ENCODE assay signal across 14 mouse cellular contexts in the genomic region with DNA sequence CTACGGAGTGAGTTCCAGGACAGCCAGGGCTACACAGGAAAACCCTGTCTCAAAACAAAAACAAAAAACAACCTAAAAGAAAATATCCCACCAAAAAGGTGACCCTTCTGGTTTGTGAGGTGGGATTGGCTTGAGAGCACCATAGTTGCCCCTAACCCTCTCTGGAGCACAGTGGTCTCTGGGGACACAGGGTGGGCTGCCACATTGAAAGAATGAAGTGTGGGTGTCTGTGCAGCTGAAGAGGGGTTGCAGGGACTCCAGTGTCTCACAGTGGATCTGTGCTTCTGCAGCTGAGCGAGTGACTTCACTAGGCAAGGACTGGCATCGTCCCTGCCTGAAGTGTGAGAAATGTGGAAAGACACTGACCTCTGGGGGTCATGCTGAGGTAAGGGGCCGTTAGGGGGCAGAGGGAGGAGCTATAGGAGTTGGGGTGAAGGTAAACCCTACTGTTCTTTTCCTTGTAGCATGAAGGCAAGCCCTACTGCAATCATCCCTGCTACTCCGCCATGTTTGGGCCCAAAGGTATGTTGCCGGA. TPM values are rescaled to one million over a fixed set of nuclear protein-coding genes. Genes with fewer than 3 reads are reported as not detected.
DNase-seq lines count a peak whose midpoint lies in the region; ATAC-seq and TF ChIP-seq lines count a peak whose summit lies in the region.
"Had no signal": no experiment of that assay in that cellular context is flagged by ENCODE, and none has a peak within 500 bp of the region (broad histone marks: within the 10 kb centered on the region; RNA-seq: fewer than 3 reads in every experiment).

No protein-coding gene starts in this region.

- H3K4me2 ChIP-seq in heart, embryonic 14.5 days (ENCODE audit: low read length) = peak overlapping the region; percentile 91

- H3K36me3 ChIP-seq in heart, embryonic 14.5 days (ENCODE audit: control insufficient read depth, insufficient read depth, low read length) = 0 out of 2 replicates have a peak, but pooled peaks cover under 1% of the 10 kb centered on the region
- H3K36me3 ChIP-seq in macrophage (ENCODE audit: inconsistent target) = no peaks in the 10 kb centered on the region
- H3K36me3 ChIP-seq: midbrain, embryonic 15.5 days had no signal

- no peaks in the 10 kb centered on the region for H3K9me3 ChIP-seq in heart, embryonic 14.5 days (ENCODE audit: control insufficient read depth, low read length)
- H3K9me3 ChIP-seq: forebrain, embryonic 10.5 days; midbrain, embryonic 15.5 days had no signal

- no peak for ATAC-seq in heart, embryonic 14.5 days (ENCODE audit: insufficient number of reproducible peaks, insufficient read depth, low FRiP score, low read depth)
- ATAC-seq: midbrain, embryonic 15.5 days; Patski had no signal

- H3K4me1 ChIP-seq in lung, adult 2 months (ENCODE audit: control insufficient read depth, insufficient read depth, low read length) = peaks cover 28% of the 10 kb centered on the region
- H3K4me1 ChIP-seq in heart, embryonic 14.5 days (ENCODE audit: control insufficient read depth in 2 of 2, insufficient read depth in 2 of 2, low read length in 2 of 2) = peaks cover 34 to 47% of the 10 kb centered on the region in 2 experiments

- H3K79me2 ChIP-seq in macrophage (ENCODE audit: inconsistent target) = peaks cover 15% of the 10 kb centered on the region

- intact Hi-C loops in gastrocnemius, adult 2 months (cut with DNase I) = no loop called here

- H3K27ac ChIP-seq in gastrocnemius, adult 2 months = peak overlapping the region; percentile 90
- H3K27ac ChIP-seq in heart, embryonic 14.5 days (replicated peaks in 1 of 2; ENCODE audit: control insufficient read depth in 1 of 2, insufficient read depth in 1 of 2, low read depth in 2 of 2, low read length in 2 of 2) = no peak overlapping the region
- peak overlapping the region; percentile 80 for H3K27ac ChIP-seq in macrophage
- H3K27ac ChIP-seq: midbrain, embryonic 15.5 days had no signal

- no peaks in the 10 kb centered on the region for H3K27me3 ChIP-seq in heart, embryonic 14.5 days (ENCODE audit: control insufficient read depth, insufficient read depth, low read length)
- H3K27me3 ChIP-seq: Patski had no signal

- 65% methylated on average over 6 of the region's 6 CpGs for WGBS in lung, adult 2 months
- WGBS in heart, embryonic 14.5 days = 72% methylated on average over 6 of the region's 6 CpGs
- 86% methylated on average over 6 of the region's 6 CpGs for WGBS in macrophage (ENCODE audit: missing documents)

- TF ChIP-seq POLR2A in lung, adult 2 months (IDR thresholded peaks at IDR 0.05; ENCODE audit: borderline replicate concordance, extremely low read depth, low read depth, low read length) = no peak

- DNase-seq in gastrocnemius, adult 2 months = no peak
- no peak for DNase-seq in gastrocnemius, postnatal 4 days (ENCODE audit: low spot score in 2 of 2)
- DNase-seq in lung, adult 2 months = no peak
- DNase-seq in lung, postnatal 4 days = no peak
- no peak for DNase-seq in ovary, postnatal 36 days (ENCODE audit: low spot score)
- DNase-seq in embryo, embryonic 10 days (ENCODE audit: low spot score) = no peak
- DNase-seq: adrenal gland, postnatal 25 days; cerebellum, postnatal 14 days had no signal

- H3K9ac ChIP-seq in heart, embryonic 14.5 days (ENCODE audit: low read length) = peak overlapping the region; percentile 79; the same call in 1 of the 2 replicates
- H3K9ac ChIP-seq: midbrain, embryonic 15.5 days had no signal

- no peak for TF ChIP-seq CTCF in gastrocnemius, adult 2 months (IDR thresholded peaks at IDR 0.05)
- TF ChIP-seq CTCF in lung, adult 2 months (IDR thresholded peaks at IDR 0.05; ENCODE audit: insufficient read depth, low read length) = no peak

- peak overlapping the region; percentile 80 for H3K4me3 ChIP-seq in gastrocnemius, adult 2 months
- peak overlapping the region; percentile 25 for H3K4me3 ChIP-seq in lung, adult 2 months (replicated peaks; ENCODE audit: extremely low read depth, low read depth, low read length)
- H3K4me3 ChIP-seq in heart, embryonic 14.5 days (ENCODE audit: control insufficient read depth in 1 of 2, insufficient read depth in 1 of 2, low read depth in 1 of 2, low read length in 2 of 2) = peak overlapping the region in 1 of 2 experiments; percentile 58; a peak in 3 of 4 replicates
- H3K4me3 ChIP-seq in macrophage (ENCODE audit: inconsistent target) = peak overlapping the region; percentile 94

RNA-seq across cellular contexts. Expression of gene Tedc1, which starts 3.2 kb away (rescaled TPM):
- not detected for total RNA-seq in gastrocnemius, adult 2 months (2021)
- total RNA-seq in gastrocnemius, postnatal 4 days (2021) = 1 to 10 TPM; 6.4 TPM
- 2.9 and 4.2 TPM in 2 replicates for polyA plus RNA-seq in lung, adult 2 months (2012; rRNA removed)
- polyA plus RNA-seq in heart, embryonic 14.5 days (2014; fragmentation: Nextera tagmentation; extraction: Ambion mirVana) = 13.3 and 17.5 TPM in 2 replicates
- 10 to 100 TPM in 1 of 26 experiments, 1 to 10 TPM in 22, under 1 TPM in 3; 0.38 to 15.0 (median 3.1) TPM for total RNA-seq in macrophage (2018; cell fraction: chromatin; rRNA removed)
- 1 to 10 TPM in 17 of 26 experiments, under 1 TPM in 9; 0.46 to 1.7 (median 1.1) TPM for total RNA-seq in macrophage (2018; cell fraction: cytosol; rRNA removed)
- 10 to 100 TPM in 2 of 26 experiments, 1 to 10 TPM in 20, under 1 TPM in 4; 0.52 to 17.8 (median 2.5) TPM for total RNA-seq in macrophage (2018; cell fraction: nucleus; rRNA removed)
- polyA plus RNA-seq in macrophage (2018) = 0.63 to 3.8 TPM (median 0.75 TPM) in 3 replicates

RNA-seq across cellular contexts. Expression of gene Crip1, which starts 6.9 kb away (rescaled TPM):
- 100 to 1,000 TPM in 1 of 2 experiments, 10 to 100 TPM in 1; 71.2 to 113 TPM for total RNA-seq in gastrocnemius, adult 2 months (2021)
- total RNA-seq in gastrocnemius, postnatal 4 days (2021) = 100 to 1,000 TPM; 331 to 336 TPM
- 746 and 1,492 TPM in 2 replicates for polyA plus RNA-seq in lung, adult 2 months (2012; rRNA removed)
- 586 and 589 TPM in 2 replicates for polyA plus RNA-seq in heart, embryonic 14.5 days (2014; fragmentation: Nextera tagmentation; extraction: Ambion mirVana)
- total RNA-seq in macrophage (2018; cell fraction: chromatin; rRNA removed) = 10 to 100 TPM in 9 of 26 experiments, 1 to 10 TPM in 17; 1.2 to 28.4 (median 4.1) TPM
- 100 to 1,000 TPM in 13 of 26 experiments, 10 to 100 TPM in 13; 19.3 to 337 (median 129) TPM for total RNA-seq in macrophage (2018; cell fraction: cytosol; rRNA removed)
- 10 to 100 TPM in 21 of 26 experiments, 1 to 10 TPM in 5; 4.4 to 62.6 (median 17.8) TPM for total RNA-seq in macrophage (2018; cell fraction: nucleus; rRNA removed)
- 173 to 304 TPM (median 230 TPM) in 3 replicates for polyA plus RNA-seq in macrophage (2018)

RNA-seq across cellular contexts. Expression of gene Crip2, which starts 13.0 kb away (rescaled TPM):
- total RNA-seq in gastrocnemius, adult 2 months (2021) = 10 to 100 TPM; 32.4 to 41.1 TPM
- total RNA-seq in gastrocnemius, postnatal 4 days (2021) = 100 to 1,000 TPM; 141 to 153 TPM
- 1,334 and 1,488 TPM in 2 replicates for polyA plus RNA-seq in lung, adult 2 months (2012; rRNA removed)
- polyA plus RNA-seq in heart, embryonic 14.5 days (2014; fragmentation: Nextera tagmentation; extraction: Ambion mirVana) = 1,706 and 1,786 TPM in 2 replicates
- total RNA-seq in macrophage (2018; cell fraction: chromatin; rRNA removed) = 1 to 10 TPM in 2 of 26 experiments, not detected in 24; 2.6 to 3.7 TPM
- total RNA-seq in macrophage (2018; cell fraction: cytosol; rRNA removed) = under 1 TPM in 16 of 26 experiments, not detected in 10; 0.13 to 0.51 (median 0.25) TPM
- total RNA-seq in macrophage (2018; cell fraction: nucleus; rRNA removed) = 1 to 10 TPM in 1 of 26 experiments, under 1 TPM in 3, not detected in 22; 0.60 to 2.4 (median 0.73) TPM
- polyA plus RNA-seq in macrophage (2018) = 0.39 to 0.53 TPM (median 0.46 TPM) in 3 replicates

RNA-seq across cellular contexts. Expression of gene Tmem121, which starts 32.7 kb away (rescaled TPM):
- not detected for total RNA-seq in gastrocnemius, adult 2 months (2021)
- total RNA-seq in gastrocnemius, postnatal 4 days (2021) = 1 to 10 TPM; 2.5 to 3.4 TPM
- polyA plus RNA-seq in lung, adult 2 months (2012; rRNA removed) = 0.52 and 0.60 TPM in 2 replicates
- polyA plus RNA-seq in heart, embryonic 14.5 days (2014; fragmentation: Nextera tagmentation; extraction: Ambion mirVana) = 1.1 and 1.2 TPM in 2 replicates
- total RNA-seq in macrophage (2018; cell fraction: chromatin; rRNA removed) = 1 to 10 TPM in 1 of 26 experiments, not detected in 25; 1.1 TPM
- not detected for total RNA-seq in macrophage (2018; cell fraction: cytosol; rRNA removed)
- not detected for total RNA-seq in macrophage (2018; cell fraction: nucleus; rRNA removed)
- not detected in 3 replicates for polyA plus RNA-seq in macrophage (2018)
- total RNA-seq: granulocyte monocyte progenitor cell, adult 5-6 weeks had no signal

RNA-seq across cellular contexts. Expression of gene Mta1, which starts 55.0 kb away (rescaled TPM):
- 10 to 100 TPM; 36.2 to 41.5 TPM for total RNA-seq in gastrocnemius, adult 2 months (2021)
- 10 to 100 TPM; 68.8 to 71.8 TPM for total RNA-seq in gastrocnemius, postnatal 4 days (2021)
- 77.4 and 85.3 TPM in 2 replicates for polyA plus RNA-seq in lung, adult 2 months (2012; rRNA removed)
- polyA plus RNA-seq in heart, embryonic 14.5 days (2014; fragmentation: Nextera tagmentation; extraction: Ambion mirVana) = 14.6 and 15.5 TPM in 2 replicates
- total RNA-seq in macrophage (2018; cell fraction: chromatin; rRNA removed) = 10 to 100 TPM; 15.2 to 70.7 (median 40.0) TPM
- 10 to 100 TPM; 20.9 to 30.7 (median 24.2) TPM for total RNA-seq in macrophage (2018; cell fraction: cytosol; rRNA removed)
- total RNA-seq in macrophage (2018; cell fraction: nucleus; rRNA removed) = 10 to 100 TPM; 14.0 to 47.5 (median 24.4) TPM
- 18.9 to 28.3 TPM (median 24.5 TPM) in 3 replicates for polyA plus RNA-seq in macrophage (2018)

Comparison
In these comparisons a context has a peak if more than half of its experiments do, and no peak if none do; other contexts are left out.
1. H3K27ac ChIP-seq: peak in gastrocnemius, adult 2 months (single experiment) and macrophage (single experiment); none in heart, embryonic 14.5 days (0 of 2).
2. RNA of gene Crip2, which starts 13.0 kb away (polyA plus RNA-seq): 1,706 to 1,786 TPM in heart, embryonic 14.5 days and 1,334 to 1,488 TPM in lung, adult 2 months; 0.39 to 0.53 TPM in macrophage; every median in the first group is over 100 times any median in the second.